Mouse (Mus musculus) embryonic stem cell, embryonic (primary cell): ENCODE results near the gene Txndc2.
"Not testable (repeated sequence)": the region's sequence is repeated elsewhere in the genome, so short reads cannot be mapped to it uniquely, and the experiment has no call there.

Experiments used
- CTCF ChIA-PET, 4 experiments: fragments of 300-600 bp in 2 of 4; fragments of 350-600 bp in 2 of 4; sonication (Branson Sonifier 250); formaldehyde crosslinking; loops; one replicate each; lab custom pipeline; 2022; ENCODE audit warnings: inconsistent platforms in 2 of 4; lab: Charles Lee
- POLR2A ChIA-PET, 4 experiments: fragments of 300-600 bp in 2 of 4; fragments of 350-600 bp in 2 of 4; sonication (Branson Sonifier 250); formaldehyde crosslinking; loops; one replicate each; lab custom pipeline; 2022; ENCODE audit warnings: antibody characterized with exemption in 4 of 4, inconsistent platforms in 1 of 4; lab: Charles Lee

Txndc2 gene

DNA sequence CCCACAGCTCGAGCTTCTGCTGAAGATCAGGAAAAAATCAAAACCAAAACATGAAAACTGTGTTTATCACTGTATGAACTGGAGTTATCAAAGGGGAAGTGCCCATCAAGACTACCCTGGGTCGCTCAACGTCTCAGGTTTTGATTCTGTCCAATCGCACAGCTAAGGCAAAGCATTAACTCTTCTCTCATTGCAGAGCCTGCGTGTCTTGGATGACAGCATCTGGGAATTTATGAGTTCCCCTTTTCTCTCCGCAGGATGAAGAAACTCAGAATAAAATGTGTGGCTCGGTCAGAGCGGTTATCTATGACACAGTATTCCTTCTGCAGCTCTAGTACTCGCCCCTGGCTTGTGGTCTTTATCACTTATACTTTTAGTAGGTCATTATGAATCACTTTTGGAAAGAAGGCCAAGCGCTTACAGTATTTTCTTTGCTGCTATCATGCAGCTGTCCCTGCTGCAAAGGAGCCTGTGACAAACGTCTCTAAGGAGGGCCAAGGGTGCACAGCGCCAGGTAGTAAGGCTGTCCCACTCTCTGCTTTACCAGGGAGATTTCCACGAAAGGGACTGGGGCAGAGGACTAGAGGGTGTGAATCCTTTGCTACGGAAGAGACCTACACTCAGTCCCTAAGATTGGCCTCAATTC, 6.1 kb downstream of the Txndc2 start:
- ChIA-PET CTCF (interaction anchor here in 1 of 4 experiments (1.2 kb wide), 1 partner anchor 8 kb away, joined by 4 read pairs; no protein-coding TSS in a partner anchor), POLR2A (interaction anchor here in 2 of 4 experiments (0.9 to 1.8 kb wide), 13 partner anchors 8 to 844 kb away, joined by 3 to 9 read pairs (median 4); partner anchors contain the start of gene Vapa (in 2 of the 2))

DNA sequence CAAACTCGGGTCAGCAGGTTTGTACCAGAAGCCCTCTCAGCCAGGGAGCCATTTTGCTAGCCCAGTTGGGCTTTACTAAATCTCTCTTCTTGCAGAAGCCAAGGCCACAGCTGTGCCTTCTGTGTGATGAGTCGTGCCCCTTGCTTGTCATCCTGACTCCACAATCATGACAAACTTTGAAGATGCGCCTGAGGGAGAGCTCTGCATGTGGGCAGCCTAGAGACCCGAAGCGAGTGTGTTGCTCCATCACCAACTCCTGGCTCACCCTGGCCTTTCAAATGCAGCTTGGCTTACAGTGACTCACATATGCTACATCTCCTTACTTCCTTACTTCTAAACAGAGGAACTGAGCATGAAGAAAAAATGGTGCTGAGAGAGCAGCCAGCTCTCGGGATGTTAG, 12.0 kb downstream of the Txndc2 start:
- ChIA-PET CTCF (no interaction called here), POLR2A (interaction anchor here in 3 of 4 experiments (0.6 to 2.7 kb wide), 6 partner anchors 11 to 38 kb away, joined by 3 to 9 read pairs (median 4); partner anchors contain the start of gene Vapa (in 2 of the 3))

DNA sequence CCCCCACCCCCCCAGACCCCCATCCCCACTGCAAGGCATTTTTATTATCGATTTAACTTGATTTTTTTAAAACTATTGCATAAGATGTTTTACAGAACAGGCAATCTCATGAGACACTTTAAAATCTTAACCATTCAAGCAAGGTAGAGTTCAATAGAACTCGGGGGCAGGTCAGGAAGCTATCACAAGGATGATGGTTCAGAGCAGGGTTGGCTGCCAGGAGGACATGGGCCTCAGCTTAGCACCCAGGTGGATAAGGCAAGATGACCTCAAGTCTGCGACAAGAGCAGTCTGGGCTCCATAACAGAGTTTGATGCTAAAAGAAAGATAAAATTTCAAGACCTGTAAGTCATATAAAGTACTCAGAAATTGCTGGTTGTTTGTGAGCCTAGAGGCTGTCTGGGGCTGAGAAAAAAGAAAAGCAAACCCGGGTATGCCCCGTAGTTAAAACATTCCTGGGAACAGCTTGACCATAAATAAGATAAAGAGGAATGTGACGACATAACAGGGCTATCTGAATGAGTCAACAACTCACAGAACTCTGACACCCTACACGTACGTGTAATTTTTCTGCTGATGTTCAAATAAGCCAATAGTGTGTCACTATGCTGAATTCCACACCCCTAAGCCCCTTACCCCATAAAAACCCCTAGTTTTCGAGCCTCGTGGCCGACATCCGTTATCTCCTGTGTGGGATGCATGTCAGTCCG, 13.0 kb downstream of the Txndc2 start:
- POLR2A ChIA-PET = interaction anchor here in 3 of 4 experiments (0.6 to 1.3 kb wide), 4 partner anchors 10 to 72 kb away, joined by 3 to 4 read pairs (median 3); no protein-coding TSS in a partner anchor
- CTCF ChIA-PET = not testable (repeated sequence)

DNA sequence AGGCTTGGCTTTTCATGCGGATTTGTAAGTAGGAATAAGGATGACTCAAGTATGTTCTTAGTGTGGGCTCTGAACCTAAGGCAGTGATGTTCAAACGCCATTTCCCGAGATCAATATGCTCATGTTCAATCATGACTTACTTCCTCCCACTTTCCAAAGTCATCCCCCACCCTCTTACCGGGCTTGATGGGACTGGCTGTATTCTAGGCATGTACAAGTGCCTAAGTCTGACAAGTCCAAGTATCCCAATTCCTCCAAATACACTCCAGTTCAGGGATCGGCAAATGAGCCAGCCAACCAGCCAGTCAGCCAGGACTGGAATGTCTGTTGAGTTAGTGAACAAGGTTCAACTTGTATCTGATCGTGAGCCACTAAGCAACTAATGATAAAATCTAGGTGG, 15.7 kb downstream of the Txndc2 start:
- CTCF ChIA-PET = no interaction called here
- POLR2A ChIA-PET = no interaction called here

DNA sequence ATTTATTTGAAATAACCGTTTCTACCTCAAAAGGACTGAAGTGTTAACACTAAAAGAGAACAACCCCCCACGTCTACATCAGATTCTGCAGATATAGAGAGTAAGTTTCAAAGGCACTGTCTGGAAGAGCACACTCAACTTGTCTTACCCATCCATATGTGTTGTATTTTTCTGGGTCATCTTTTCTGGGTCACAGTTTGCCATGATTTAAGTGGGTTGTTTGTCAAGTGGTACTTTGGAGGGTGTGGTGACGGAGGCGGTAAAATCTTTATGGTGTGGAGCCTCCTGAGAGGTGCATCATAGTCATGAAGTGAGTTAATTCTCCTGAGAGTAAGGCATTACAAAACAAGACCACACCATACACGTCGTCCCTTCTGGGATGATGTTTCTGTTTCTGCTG, 16.4 kb downstream of the Txndc2 start:
- POLR2A ChIA-PET = interaction anchor here in 1 of 4 experiments (1.1 kb wide), 1 partner anchor 9 kb away, joined by 3 read pairs; no protein-coding TSS in a partner anchor

DNA sequence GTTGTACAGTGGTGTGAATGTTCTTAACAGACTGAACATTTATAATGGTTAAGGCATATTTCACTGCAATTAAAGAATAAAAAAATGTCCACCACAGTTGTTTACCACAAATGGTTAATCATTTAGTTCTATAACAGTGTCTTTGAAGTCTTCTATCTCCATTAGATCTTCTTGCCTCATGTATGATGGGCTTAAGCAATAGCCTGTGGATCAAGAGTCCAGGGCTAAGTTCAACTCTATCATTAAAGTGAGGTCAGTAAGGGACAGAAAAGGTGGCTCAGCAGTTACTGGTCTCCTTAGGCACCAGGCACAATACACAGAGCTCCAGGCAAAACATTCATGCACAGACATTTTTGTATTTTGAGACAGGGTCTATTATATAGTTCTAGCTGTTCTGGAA, 18.8 kb downstream of the Txndc2 start:
- CTCF ChIA-PET = no interaction called here
- POLR2A ChIA-PET = interaction anchor here in 2 of 4 experiments (0.6 to 0.9 kb wide), 2 partner anchors 8 to 32 kb away, joined by 4 to 7 read pairs; no protein-coding TSS in a partner anchor

More for the DNA sequence above, 16.4 kb downstream of the Txndc2 start:
- CTCF ChIA-PET = no interaction called here

DNA sequence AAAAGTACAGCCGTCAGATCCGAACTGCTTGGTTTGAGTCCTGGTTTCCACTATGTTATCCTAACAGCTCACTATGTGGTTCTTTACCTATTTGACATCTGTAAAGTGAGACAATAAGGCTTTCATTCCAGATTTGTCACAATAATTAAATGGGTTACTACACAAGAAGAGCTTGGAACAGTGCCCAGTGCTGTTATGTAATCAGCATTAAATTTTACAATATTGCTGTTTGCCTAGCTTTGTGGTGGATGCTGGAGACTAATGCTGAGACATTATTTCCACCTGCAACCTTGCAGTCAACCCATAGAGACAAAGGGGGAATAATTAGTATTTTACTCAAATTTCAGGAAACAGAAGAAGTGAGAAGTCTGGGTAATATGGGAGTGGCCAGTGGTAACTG, 23.5 kb downstream of the Txndc2 start:
- ChIA-PET CTCF (no interaction called here), POLR2A (interaction anchor here in 2 of 4 experiments (0.9 to 1.3 kb wide), 2 partner anchors 11 to 62 kb away, joined by 3 read pairs; no protein-coding TSS in a partner anchor)

DNA sequence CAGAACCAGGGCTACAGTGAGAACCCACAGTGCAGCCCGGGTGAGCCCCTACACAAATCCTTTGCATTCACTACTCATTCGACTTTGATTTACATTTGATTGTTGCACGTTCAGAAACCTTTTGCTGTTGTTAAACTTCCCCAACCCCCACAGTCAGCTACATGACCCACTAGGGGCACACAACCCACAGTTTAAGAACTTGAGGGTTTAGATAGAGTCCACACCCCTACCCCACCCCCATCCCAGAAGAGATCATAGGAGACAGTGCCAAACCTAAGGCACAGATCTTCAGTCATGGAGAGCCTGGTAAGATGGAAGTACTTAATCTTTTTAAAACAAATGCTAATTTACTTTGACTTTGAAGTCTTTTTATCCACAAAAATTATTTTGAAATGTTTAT, 26.3 kb downstream of the Txndc2 start:
- ChIA-PET CTCF (no interaction called here), POLR2A (interaction anchor here in 2 of 4 experiments (0.8 to 2.6 kb wide), 6 partner anchors 9 to 864 kb away, joined by 3 to 7 read pairs (median 4); no protein-coding TSS in a partner anchor)

DNA sequence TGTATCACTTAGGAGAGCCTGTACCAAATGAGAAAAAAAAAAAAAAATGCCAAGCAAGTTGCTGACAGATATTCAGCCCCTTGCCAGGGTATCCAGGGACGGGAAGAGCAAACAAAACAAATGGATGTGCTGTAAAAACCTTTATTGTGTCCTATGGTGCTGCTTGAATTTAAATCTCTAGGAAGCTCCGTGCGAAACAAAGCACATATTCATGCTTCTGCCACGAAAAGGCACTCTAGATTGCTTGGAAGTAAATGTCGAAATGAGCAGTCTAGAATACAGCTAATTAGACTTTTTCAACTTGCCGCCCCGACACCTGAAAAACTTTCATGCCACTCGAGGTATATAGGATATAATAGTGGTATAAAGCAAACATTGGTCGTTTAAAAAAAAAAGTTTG, 27.5 kb downstream of the Txndc2 start:
- CTCF ChIA-PET = interaction anchor here in 1 of 4 experiments (0.7 kb wide), 1 partner anchor 10 kb away, joined by 6 read pairs; no protein-coding TSS in a partner anchor
- POLR2A ChIA-PET = interaction anchor here in 3 of 4 experiments (0.7 to 4.2 kb wide), 21 partner anchors 9 to 213 kb away, joined by 3 to 69 read pairs (median 7); partner anchors contain the start of gene Rab31 (in 1 of the 3)

DNA sequence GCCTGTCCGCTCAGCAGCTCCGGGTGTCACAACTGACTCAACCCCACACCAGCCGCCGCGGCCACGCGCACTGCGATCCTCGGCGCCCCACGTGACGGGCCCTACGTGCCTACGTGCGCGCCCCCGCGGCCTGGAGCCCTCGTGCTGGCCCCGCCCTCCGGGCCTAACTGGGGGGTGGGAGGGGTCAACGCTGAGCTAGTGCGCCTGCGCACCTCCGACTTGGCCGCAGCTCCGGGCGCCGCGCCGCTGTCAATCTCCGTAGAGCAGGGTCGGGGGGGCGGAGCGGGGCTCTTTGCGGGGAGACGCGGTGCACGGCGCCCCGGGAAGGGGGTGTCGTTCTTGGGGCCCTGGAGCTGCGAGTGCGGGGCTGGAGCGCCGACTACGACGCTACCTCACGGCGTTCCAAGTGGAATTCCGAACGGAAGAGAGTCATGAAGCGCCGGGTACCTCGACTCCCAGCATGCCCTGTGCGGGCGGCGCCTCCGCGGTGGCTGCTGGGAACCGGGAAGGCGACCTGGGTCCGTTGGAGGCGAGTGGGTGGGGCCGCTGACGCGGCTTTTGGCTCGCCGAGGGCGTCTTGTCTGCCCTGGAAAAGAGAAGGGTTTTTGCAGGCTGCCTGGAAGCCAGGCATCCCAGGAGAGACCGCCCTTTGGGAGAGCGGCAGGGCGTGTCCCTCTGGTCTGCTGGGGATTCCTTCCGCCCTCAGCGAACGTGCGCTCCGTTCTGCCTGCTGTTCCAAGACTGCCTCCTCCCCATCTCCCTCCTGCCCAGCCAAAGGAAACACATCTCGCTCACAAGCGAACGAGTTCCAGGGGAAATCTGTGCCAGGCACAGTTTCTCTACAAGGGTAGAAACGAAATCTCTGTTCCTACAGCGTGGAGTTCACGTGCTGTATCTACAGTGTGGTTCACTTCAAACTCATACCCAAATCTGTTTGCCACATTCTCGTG, 28.2 kb downstream of the Txndc2 start, which contains the start of gene Vapa:
Gene Vapa (minus strand): TSS at position 93 of the 950 bp plus-strand sequence.
- CTCF ChIA-PET = interaction anchor here in 2 of 4 experiments (0.5 to 1.5 kb wide), 3 partner anchors 111 to 874 kb away, joined by 3 to 5 read pairs (median 4); no protein-coding TSS in a partner anchor
- POLR2A ChIA-PET = interaction anchor here (0.5 to 4.2 kb wide), 132 partner anchors 9 to 1281 kb away, joined by 3 to 69 read pairs (median 4); partner anchors contain the start of genes Ankrd12 (in 2 of the 4), Ppp4r1 (in 2 of the 4), Ralbp1 (in 2 of the 4) and Ndufv2 (in 1 of the 4)

DNA sequence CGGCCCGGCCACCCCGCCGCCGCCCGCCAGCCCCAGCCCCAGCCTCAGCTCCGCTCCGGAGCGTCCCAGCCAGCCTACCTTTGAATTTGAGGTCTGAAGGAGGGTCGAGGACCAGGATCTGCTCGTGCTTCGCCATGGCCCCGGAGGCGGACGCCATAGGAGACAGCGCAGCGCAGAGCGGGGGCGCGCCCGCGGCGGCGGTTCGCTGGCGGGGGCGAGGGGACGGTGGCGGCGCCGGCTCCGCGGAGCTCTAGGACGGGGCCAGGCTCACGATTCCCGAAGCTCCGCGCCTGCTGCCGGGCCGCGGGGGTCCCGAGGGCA, 28.9 kb downstream of the Txndc2 start:
- CTCF ChIA-PET = interaction anchor here in 2 of 4 experiments (0.6 to 1.5 kb wide), 2 partner anchors 113 to 875 kb away, joined by 3 to 5 read pairs; no protein-coding TSS in a partner anchor

DNA sequence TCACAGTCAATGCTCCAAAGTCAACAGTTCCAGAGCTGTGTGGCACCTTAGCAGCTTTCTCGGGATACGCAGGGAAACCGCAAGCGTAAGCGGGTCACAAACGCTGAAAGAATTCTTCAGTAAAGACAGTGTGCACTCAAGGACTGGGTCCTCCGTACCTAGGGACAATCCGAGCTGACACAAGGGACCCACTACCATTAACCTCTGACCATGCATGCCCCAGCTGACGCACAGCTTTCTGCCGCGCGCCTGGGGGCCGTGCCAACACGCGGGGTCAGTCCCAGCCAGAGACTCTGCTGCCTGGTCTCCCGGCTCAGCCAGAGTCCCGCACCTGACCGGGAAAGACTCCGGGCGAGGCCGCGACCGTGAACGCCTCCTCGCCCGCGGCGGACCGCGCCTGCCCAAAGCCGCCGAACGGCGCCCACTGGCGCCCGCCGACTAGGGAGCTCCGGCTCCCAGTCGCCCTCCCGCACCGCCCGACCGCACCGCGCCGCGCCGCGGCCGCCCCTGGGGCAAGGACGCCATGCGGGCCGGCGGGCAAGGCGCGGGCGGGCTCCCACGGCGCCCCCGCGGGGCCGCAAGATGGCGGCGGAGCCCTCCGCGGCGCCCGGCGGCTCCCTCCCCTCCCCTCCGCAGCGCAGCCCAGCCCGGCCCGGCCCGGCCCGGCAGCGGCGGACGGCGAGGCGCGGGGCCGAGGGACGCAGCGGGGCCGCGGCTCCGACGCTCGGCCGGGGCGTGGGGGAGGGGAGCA, 29.4 kb downstream of the Txndc2 start:
- CTCF ChIA-PET = interaction anchor here in 2 of 4 experiments (1.3 to 1.5 kb wide), 2 partner anchors 54 to 114 kb away, joined by 3 to 5 read pairs; no protein-coding TSS in a partner anchor
- POLR2A ChIA-PET = interaction anchor here in 3 of 4 experiments (0.7 to 4.2 kb wide), 105 partner anchors 8 to 1280 kb away, joined by 3 to 69 read pairs (median 5); partner anchors contain the start of genes Ppp4r1 (in 2 of the 3), Ndufv2 (in 1 of the 3), Rab31 (in 1 of the 3) and Ralbp1 (in 1 of the 3)

More for the DNA sequence above, 28.9 kb downstream of the Txndc2 start:
- POLR2A ChIA-PET = interaction anchor here (0.5 to 4.2 kb wide), 123 partner anchors 8 to 1281 kb away, joined by 3 to 69 read pairs (median 5); partner anchors contain the start of genes Ankrd12 (in 2 of the 4), Ppp4r1 (in 2 of the 4), Ralbp1 (in 2 of the 4) and Ndufv2 (in 1 of the 4)

DNA sequence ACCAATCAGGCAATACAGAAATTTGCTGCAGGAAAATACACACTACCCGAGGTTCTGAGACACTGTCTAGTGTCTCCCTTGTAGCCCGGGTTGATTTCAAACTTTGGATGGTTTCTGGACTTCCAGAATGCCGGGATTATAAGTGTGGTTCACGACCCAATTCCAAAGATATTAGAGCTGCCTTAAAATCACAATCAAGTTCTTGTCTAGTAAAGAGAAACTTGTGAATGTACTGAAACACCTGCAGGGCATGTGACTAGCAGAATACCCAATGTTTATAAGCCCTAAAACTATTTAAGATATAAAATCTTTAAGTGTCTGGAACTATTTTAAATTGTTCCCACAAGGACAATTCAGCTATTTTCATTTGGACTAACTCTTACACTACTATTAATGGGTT, 30.2 kb downstream of the Txndc2 start:
- CTCF ChIA-PET = interaction anchor here in 1 of 4 experiments (1.3 kb wide), 1 partner anchor 53 kb away, joined by 3 read pairs; no protein-coding TSS in a partner anchor
- POLR2A ChIA-PET = interaction anchor here in 3 of 4 experiments (0.5 to 4.2 kb wide), 57 partner anchors 9 to 1697 kb away, joined by 3 to 69 read pairs (median 6); partner anchors contain the start of genes Ppp4r1 (in 1 of the 3), Rab31 (in 1 of the 3), Twsg1 (in 1 of the 3) and Txndc2 (in 1 of the 3)

DNA sequence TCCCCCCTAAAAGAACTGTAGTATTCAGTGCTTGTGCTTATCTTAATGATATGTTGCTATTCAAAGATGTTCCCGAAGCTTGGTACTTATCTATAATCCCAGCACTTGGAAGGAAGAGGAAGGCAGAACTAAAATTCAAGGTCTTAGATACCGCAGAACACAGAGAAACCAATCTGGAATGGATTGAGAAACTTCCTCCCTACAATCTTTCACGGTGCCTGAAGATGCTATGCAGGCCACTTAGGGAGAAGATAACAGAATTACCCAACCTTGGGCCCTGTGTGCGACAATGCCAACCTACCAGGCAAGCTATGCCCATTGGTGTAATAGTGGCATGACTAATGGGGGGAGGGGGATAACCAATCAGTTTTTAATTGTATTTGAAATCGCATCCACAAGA, 33.2 kb downstream of the Txndc2 start:
- CTCF ChIA-PET = no interaction called here
- POLR2A ChIA-PET = interaction anchor here in 2 of 4 experiments (0.6 to 1.6 kb wide), 6 partner anchors 11 to 634 kb away, joined by 3 to 4 read pairs (median 4); no protein-coding TSS in a partner anchor

DNA sequence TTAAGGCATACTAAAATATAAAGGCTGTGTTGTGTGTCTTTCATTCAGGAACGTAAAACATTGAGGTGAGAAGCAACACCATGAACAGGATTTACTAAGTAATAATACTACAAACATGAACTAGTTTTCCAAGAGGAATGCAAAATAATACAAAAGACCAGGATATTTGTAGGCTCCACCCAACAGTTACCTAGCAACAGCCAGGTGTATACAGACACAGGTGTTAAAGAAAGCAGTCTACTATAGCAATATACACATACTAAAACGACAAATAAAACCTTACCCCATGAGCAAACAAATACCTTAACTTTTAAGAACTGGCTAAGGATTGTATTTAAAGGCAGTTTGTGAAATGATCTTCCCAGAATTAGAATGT, 33.7 kb downstream of the Txndc2 start:
- ChIA-PET CTCF (no interaction called here), POLR2A (interaction anchor here in 2 of 4 experiments (0.7 to 1.5 kb wide), 4 partner anchors 13 to 115 kb away, joined by 3 to 4 read pairs (median 3); no protein-coding TSS in a partner anchor)
